Mouse (Mus musculus): ENCODE measurements around the gene Ildr2. TPM values are rescaled to one million over a fixed set of nuclear protein-coding genes. Genes with fewer than 3 reads are reported as not detected.

Gene Ildr2
- polyA plus RNA-seq, 1 experiment from 2014 or later: 4.1 TPM

- WGBS: 76% methylated on average over 6 of the region's 6 CpGs
- no peaks in the 10 kb centered on the region for H3K9me3 ChIP-seq
- H3K9ac ChIP-seq: no peak overlapping the region
- no peak for ATAC-seq (ENCODE audit: low FRiP score, low read depth)
- H3K4me3 ChIP-seq: no peak overlapping the region
- H3K36me3 ChIP-seq: no peaks in the 10 kb centered on the region
- H3K27ac ChIP-seq (replicated peaks): peak overlapping the region; percentile 38; the same call in 1 of the 2 replicates
- no peaks in the 10 kb centered on the region for H3K27me3 ChIP-seq
- H3K4me1 ChIP-seq (replicated peaks): peaks cover 30% of the 10 kb centered on the region
- no peak overlapping the region for H3K4me2 ChIP-seq
Observed at GRCm38 (mm10) chr1:166259526-166259925, 5.6 kb downstream of the Ildr2 start.

- Histone ChIP-seq H3K9ac (no peak overlapping the region), H3K4me1 (replicated peaks) (no peaks in the 10 kb centered on the region), H3K36me3 (no peaks in the 10 kb centered on the region), H3K4me2 (no peak overlapping the region), H3K27me3 (no peaks in the 10 kb centered on the region), H3K27ac (replicated peaks) (no peak overlapping the region), H3K9me3 (no peaks in the 10 kb centered on the region), H3K4me3 (no peak overlapping the region)
- 76% methylated on average over 7 of the region's 7 CpGs for WGBS
- no peak for ATAC-seq (ENCODE audit: low FRiP score, low read depth)
Observed at GRCm38 (mm10) chr1:166266001-166266705, 12.2 kb downstream of the Ildr2 start.

- no peaks in the 10 kb centered on the region for H3K36me3 ChIP-seq
- H3K4me1 ChIP-seq (replicated peaks): no peaks in the 10 kb centered on the region
- no peak for ATAC-seq (ENCODE audit: low FRiP score, low read depth)
- no peak overlapping the region for H3K4me3 ChIP-seq
- H3K27ac ChIP-seq (replicated peaks): no peak overlapping the region
- no peak overlapping the region for H3K4me2 ChIP-seq
- no peak overlapping the region for H3K9ac ChIP-seq
- no peaks in the 10 kb centered on the region for H3K27me3 ChIP-seq
- 98% methylated on average over 9 of the region's 9 CpGs for WGBS
- no peaks in the 10 kb centered on the region for H3K9me3 ChIP-seq
Observed at GRCm38 (mm10) chr1:166266918-166267317, 13.0 kb downstream of the Ildr2 start.

- no peaks in the 10 kb centered on the region for H3K27me3 ChIP-seq
- H3K9ac ChIP-seq: no peak overlapping the region
- H3K9me3 ChIP-seq: 0 out of 2 replicates have a peak, but pooled peaks cover 2% of the 10 kb centered on the region
- no peak for ATAC-seq (ENCODE audit: low FRiP score, low read depth)
- H3K27ac ChIP-seq (replicated peaks): no peak overlapping the region
- H3K4me2 ChIP-seq: no peak overlapping the region
- H3K4me3 ChIP-seq: no peak overlapping the region
- no peaks in the 10 kb centered on the region for H3K36me3 ChIP-seq
- no peaks in the 10 kb centered on the region for H3K4me1 ChIP-seq (replicated peaks)
- 93% methylated on average over 5 of the region's 5 CpGs for WGBS
Observed at GRCm38 (mm10) chr1:166268218-166268617, 14.3 kb downstream of the Ildr2 start.

- WGBS: 22% methylated on average over 2 of the region's 2 CpGs
- no peaks in the 10 kb centered on the region for H3K36me3 ChIP-seq
- H3K9me3 ChIP-seq: no peaks in the 10 kb centered on the region
- no peak overlapping the region for H3K4me3 ChIP-seq
- no peak overlapping the region for H3K9ac ChIP-seq
- H3K4me1 ChIP-seq (replicated peaks): peaks cover 57% of the 10 kb centered on the region
- 0 out of 2 replicates have a peak overlapping the region, but pooled peaks have one; percentile 12 for H3K27ac ChIP-seq (replicated peaks)
- no peak for ATAC-seq (ENCODE audit: low FRiP score, low read depth)
- H3K4me2 ChIP-seq: no peak overlapping the region
- no peaks in the 10 kb centered on the region for H3K27me3 ChIP-seq
Observed at GRCm38 (mm10) chr1:166278786-166279185, 24.8 kb downstream of the Ildr2 start.

GRCm38 (mm10) chr1:166279580-166280206 lies 25.8 kb downstream of the Ildr2 start:
- ATAC-seq (ENCODE audit: low FRiP score, low read depth): no peak
- WGBS: 15% methylated on average over 9 of the region's 9 CpGs
- Histone ChIP-seq H3K36me3 (no peaks in the 10 kb centered on the region), H3K4me1 (replicated peaks) (peaks cover 63% of the 10 kb centered on the region), H3K9ac (no peak overlapping the region), H3K27me3 (no peaks in the 10 kb centered on the region), H3K27ac (replicated peaks) (peak overlapping the region; percentile 76), H3K4me3 (no peak overlapping the region), H3K4me2 (peak overlapping the region; percentile 26), H3K9me3 (no peaks in the 10 kb centered on the region)

- H3K4me2 ChIP-seq: peak overlapping the region; percentile 26
- H3K27me3 ChIP-seq: no peaks in the 10 kb centered on the region
- no peak overlapping the region for H3K4me3 ChIP-seq
- H3K4me1 ChIP-seq (replicated peaks): peaks cover 70% of the 10 kb centered on the region
- no peak overlapping the region for H3K9ac ChIP-seq
- peak overlapping the region; percentile 76 for H3K27ac ChIP-seq (replicated peaks)
- WGBS: 0% methylated on average over 1 of the region's 1 CpGs
- ATAC-seq (ENCODE audit: low FRiP score, low read depth): peak; percentile 71
- H3K36me3 ChIP-seq: no peaks in the 10 kb centered on the region
- no peaks in the 10 kb centered on the region for H3K9me3 ChIP-seq
Observed at GRCm38 (mm10) chr1:166280566-166280965, 26.6 kb downstream of the Ildr2 start.

GRCm38 (mm10) chr1:166281287-166281686 lies 27.3 kb downstream of the Ildr2 start:
- Histone ChIP-seq H3K4me2 (0 out of 2 replicates have a peak overlapping the region, but pooled peaks have one; percentile 26), H3K9ac (no peak overlapping the region), H3K4me3 (no peak overlapping the region), H3K4me1 (replicated peaks) (peaks cover 73% of the 10 kb centered on the region), H3K36me3 (no peaks in the 10 kb centered on the region), H3K27me3 (no peaks in the 10 kb centered on the region), H3K9me3 (no peaks in the 10 kb centered on the region), H3K27ac (replicated peaks) (peak overlapping the region; percentile 76)
- 18% methylated on average over 1 of the region's 1 CpGs for WGBS
- ATAC-seq (ENCODE audit: low FRiP score, low read depth): no peak

- Histone ChIP-seq H3K9me3 (no peaks in the 10 kb centered on the region), H3K4me1 (replicated peaks) (peaks cover 78% of the 10 kb centered on the region), H3K27me3 (no peaks in the 10 kb centered on the region), H3K4me2 (no peak overlapping the region), H3K27ac (replicated peaks) (peak overlapping the region; percentile 76), H3K36me3 (no peaks in the 10 kb centered on the region), H3K4me3 (no peak overlapping the region), H3K9ac (no peak overlapping the region)
- WGBS: 27% methylated on average over 3 of the region's 3 CpGs
- no peak for ATAC-seq (ENCODE audit: low FRiP score, low read depth)
Observed at GRCm38 (mm10) chr1:166281836-166282235, 27.9 kb downstream of the Ildr2 start.

GRCm38 (mm10) chr1:166282597-166283210 lies 28.8 kb downstream of the Ildr2 start:
- Histone ChIP-seq H3K4me1 (replicated peaks) (peaks cover 85% of the 10 kb centered on the region), H3K36me3 (no peaks in the 10 kb centered on the region), H3K9ac (no peak overlapping the region), H3K4me2 (peak overlapping the region; percentile 45), H3K27ac (replicated peaks) (peak overlapping the region; percentile 76), H3K27me3 (no peaks in the 10 kb centered on the region), H3K4me3 (no peak overlapping the region; the same call in 1 of the 2 replicates), H3K9me3 (no peaks in the 10 kb centered on the region)
- 3% methylated on average over 22 of the region's 22 CpGs for WGBS
- ATAC-seq (ENCODE audit: low FRiP score, low read depth): peak; percentile 90

- H3K27me3 ChIP-seq: no peaks in the 10 kb centered on the region
- H3K27ac ChIP-seq (replicated peaks): peak overlapping the region; percentile 51; the same call in 1 of the 2 replicates
- H3K4me2 ChIP-seq: no peak overlapping the region
- peaks cover 81% of the 10 kb centered on the region for H3K4me1 ChIP-seq (replicated peaks)
- no peaks in the 10 kb centered on the region for H3K9me3 ChIP-seq
- WGBS: 49% methylated on average over 6 of the region's 6 CpGs
- no peak overlapping the region for H3K4me3 ChIP-seq
- no peaks in the 10 kb centered on the region for H3K36me3 ChIP-seq
- H3K9ac ChIP-seq: no peak overlapping the region
- ATAC-seq (ENCODE audit: low FRiP score, low read depth): no peak
Observed at GRCm38 (mm10) chr1:166283451-166283850, 29.5 kb downstream of the Ildr2 start.

GRCm38 (mm10) chr1:166284390-166284789 lies 30.5 kb downstream of the Ildr2 start:
- Histone ChIP-seq H3K4me2 (no peak overlapping the region), H3K9me3 (no peaks in the 10 kb centered on the region), H3K4me3 (no peak overlapping the region), H3K27me3 (no peaks in the 10 kb centered on the region), H3K4me1 (replicated peaks) (peaks cover 72% of the 10 kb centered on the region), H3K27ac (replicated peaks) (no peak overlapping the region), H3K36me3 (no peaks in the 10 kb centered on the region), H3K9ac (no peak overlapping the region)
- no peak for ATAC-seq (ENCODE audit: low FRiP score, low read depth)
- 48% methylated on average over 8 of the region's 8 CpGs for WGBS

Data from hindbrain, embryonic 15.5 days (tissue).